Mouse (Mus musculus) lung, postnatal 0 days (tissue): ENCODE results near the gene Gprc5b.

Source experiments
- CTCF ChIP-seq: IDR thresholded peaks from 2 replicates; pipeline ENCODE4 v1.5.1; 2016; ENCODE audit warnings: antibody characterized with exemption, mild to moderate bottlenecking
- EP300 ChIP-seq: IDR thresholded peaks from 2 replicates; pipeline ENCODE4 v1.6.1; 2016; ENCODE audit warnings: antibody characterized with exemption, mild to moderate bottlenecking, control low read depth

DNA sequence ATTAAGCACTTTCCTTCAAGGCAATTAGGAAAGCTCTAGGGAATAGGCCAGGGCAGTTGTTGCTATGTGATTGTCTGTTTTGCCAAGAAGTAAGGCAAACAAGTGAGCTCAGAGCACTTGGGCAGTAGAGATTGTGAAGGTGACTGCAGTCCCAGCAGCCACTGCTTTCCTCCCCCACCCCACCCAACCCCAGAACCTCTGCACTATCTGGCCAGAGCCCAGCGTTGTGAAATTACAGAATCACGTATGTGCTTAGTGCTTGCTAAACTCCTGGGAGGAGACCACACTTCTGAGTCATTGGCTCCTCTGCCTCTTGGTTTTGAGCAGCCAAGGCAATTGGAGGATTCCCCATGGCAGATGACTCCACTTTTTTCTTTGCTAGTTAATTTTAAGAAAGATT, 59.7 kb downstream of the Gprc5b start:
- TF ChIP-seq CTCF (no peak), EP300 (peak; percentile 83)
